Mouse (Mus musculus): ENCODE data around the gene Rsph1.

GRCm38 (mm10) chr17:31300736-31301135 lies 23.6 kb upstream of the Rsph1 start:
- TF ChIP-seq CTCF (IDR thresholded peaks at IDR 0.05; ENCODE audit: extremely low read depth, insufficient read depth, insufficient read length, insufficient replicate concordance) = no peak
- no peak for TF ChIP-seq POLR2A (IDR thresholded peaks at IDR 0.05; ENCODE audit: low read depth, low read length)

Data from spleen, adult 2 months (tissue).